Mouse (Mus musculus) erythroid progenitor cell, adult 5-6 weeks (primary cell): ENCODE results near the gene Smim9. TPM values are rescaled to one million over a fixed set of nuclear protein-coding genes. Genes with fewer than 3 reads are reported as not detected.

Experiments used
- ATAC-seq: replicated peaks from 2 replicates; pipeline ENCODE4 v1.8.0; 2016; ENCODE audit warnings: moderate number of reproducible peaks, mild to moderate bottlenecking, moderate TSS enrichment, inconsistent platforms; ENCODE audit not compliant: poor library complexity, low FRiP score, severe bottlenecking
- total RNA-seq, 2 experiments: library from RNA; stranded (forward) in 1 of 2; stranded (reverse) in 1 of 2; fragments of 150-400 nt in 1 of 2; fragments of 186-747, 209-891 nt in 1 of 2; gene quantifications; 2 replicates each; pipeline versions ENCODE4 v1.2.3 to v1.2.4; 2015 to 2017; ENCODE audit warnings: low replicate concordance in 2 of 2

Smim9 gene
- total RNA-seq (2015; ENCODE audit: low replicate concordance) (not detected in 2 replicates), total RNA-seq (2017; ENCODE audit: low replicate concordance) (not detected in 2 replicates)

GRCm38 (mm10) chrX:75163670-75164069 is at the start of gene Smim9:
TSS of gene Smim9 (minus strand) at chrX:75163770.
- ATAC-seq: no peak

- peak; percentile 93 for ATAC-seq
Observed at GRCm38 (mm10) chrX:75155576-75156243, 7.9 kb downstream of the Smim9 start.

DNA sequence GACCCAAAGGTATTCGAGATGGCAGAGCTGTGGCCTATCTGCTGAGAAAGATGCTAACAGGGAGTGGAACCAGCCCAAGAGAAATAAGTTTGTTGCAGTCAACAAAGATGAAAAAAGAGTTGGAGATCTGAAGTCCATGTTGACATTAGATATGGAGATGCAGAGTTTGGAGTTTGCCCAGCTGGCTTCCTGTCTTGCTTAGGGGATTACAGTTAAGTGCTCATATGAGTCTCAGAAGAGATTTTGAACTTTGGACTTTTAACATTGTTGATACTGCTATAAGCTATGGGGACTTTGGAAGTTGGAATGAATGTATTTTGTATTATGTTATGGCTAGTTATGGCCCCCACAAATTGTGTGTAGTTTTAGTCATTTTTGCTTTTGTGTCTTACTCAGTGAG is 11.3 kb downstream of the Smim9 start:
- no peak for ATAC-seq

GRCm38 (mm10) chrX:75150304-75150703 is 13.3 kb downstream of the Smim9 start:
- no peak for ATAC-seq

GRCm38 (mm10) chrX:75148414-75148813 is 15.2 kb downstream of the Smim9 start:
- no peak for ATAC-seq

DNA sequence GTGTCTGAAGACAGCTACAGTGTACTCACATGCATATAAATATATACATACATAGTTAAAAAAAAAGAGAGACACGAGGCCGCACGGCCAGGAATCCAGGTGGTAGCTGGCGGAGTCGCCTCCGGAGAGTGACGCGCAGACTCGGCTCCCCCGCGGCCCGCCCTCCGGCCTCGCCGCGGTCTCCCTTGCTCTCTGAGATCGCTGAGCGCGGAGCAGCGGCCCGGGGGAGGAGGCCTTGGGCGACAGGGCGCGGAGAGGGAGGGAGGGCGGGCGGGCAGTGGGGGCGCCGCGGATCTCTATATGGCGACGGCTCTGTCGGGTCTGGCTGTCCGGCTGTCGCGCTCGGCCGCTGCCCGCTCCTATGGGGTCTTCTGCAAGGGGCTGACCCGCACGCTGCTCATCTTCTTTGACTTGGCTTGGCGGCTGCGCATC is 20.4 kb downstream of the Smim9 start:
- ATAC-seq: peak; percentile 96

GRCm38 (mm10) chrX:75138182-75138581 is 25.4 kb downstream of the Smim9 start:
- ATAC-seq: no peak

- peak; percentile 96 for ATAC-seq
Observed at GRCm38 (mm10) chrX:75137729-75138128, 25.8 kb downstream of the Smim9 start.

GRCm38 (mm10) chrX:75136938-75137337 is 26.6 kb downstream of the Smim9 start:
- ATAC-seq: no peak

- peak; percentile 94 for ATAC-seq
Observed at GRCm38 (mm10) chrX:75130467-75131160, 33.0 kb downstream of the Smim9 start, which contains the start of gene Mpp1. TSS of gene Mpp1 (minus strand) at chrX:75131016.

GRCm38 (mm10) chrX:75129474-75129873 is 34.1 kb downstream of the Smim9 start:
- ATAC-seq: peak; percentile 75

DNA sequence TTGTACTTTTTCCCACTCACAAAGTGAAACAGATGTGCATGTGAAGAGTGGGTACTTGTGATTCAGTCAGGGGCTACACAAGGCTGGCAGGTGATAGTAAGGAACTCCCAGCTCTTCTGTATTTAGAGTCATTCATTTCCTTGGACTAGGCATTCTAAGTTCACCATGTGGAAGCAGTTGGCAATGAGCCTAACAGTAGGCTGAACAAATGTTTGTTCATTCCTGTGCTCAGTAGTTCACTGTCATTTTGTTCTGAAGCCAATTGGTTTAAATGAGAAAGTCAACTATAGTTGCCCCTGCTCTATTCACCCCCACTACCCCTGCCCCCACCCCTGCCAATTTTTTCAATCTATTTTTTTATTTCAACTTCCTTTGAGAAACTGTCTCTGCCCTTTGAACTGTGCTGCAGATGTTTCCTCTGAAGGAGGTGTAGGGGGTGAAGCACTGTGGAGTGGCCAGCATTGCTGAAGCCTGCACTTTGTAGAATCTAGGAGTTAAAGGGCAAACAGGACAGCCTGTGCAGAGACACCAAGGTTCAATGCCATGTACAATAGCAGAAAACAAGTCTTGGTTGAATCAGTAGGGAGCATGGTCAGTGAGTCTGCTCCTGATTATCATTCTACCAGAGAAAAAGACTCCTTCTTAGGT is 35.1 kb downstream of the Smim9 start:
- no peak for ATAC-seq

GRCm38 (mm10) chrX:75126893-75127292 is 36.7 kb downstream of the Smim9 start:
- no peak for ATAC-seq

- no peak for ATAC-seq
Observed at GRCm38 (mm10) chrX:75125606-75126005, 38.0 kb downstream of the Smim9 start.

DNA sequence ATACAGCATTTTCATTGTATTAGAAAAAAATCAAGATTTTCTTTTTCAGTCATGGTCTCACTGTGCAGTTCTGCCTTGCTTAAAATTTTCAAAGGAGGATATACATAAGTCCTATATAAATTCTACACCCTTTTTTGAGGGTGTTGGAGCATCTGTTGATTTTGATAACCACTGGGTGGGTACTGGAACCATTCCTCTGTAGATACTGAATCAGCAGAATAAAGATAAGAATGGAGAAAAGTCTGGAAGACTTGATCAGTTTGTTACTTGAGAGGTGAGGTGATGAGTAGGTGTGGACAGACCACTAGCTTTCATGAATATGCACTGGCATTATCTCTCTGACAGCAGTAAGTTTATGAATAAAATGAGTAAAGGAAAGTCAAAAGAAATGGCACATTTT is 48.0 kb downstream of the Smim9 start:
- ATAC-seq: peak; percentile 92

DNA sequence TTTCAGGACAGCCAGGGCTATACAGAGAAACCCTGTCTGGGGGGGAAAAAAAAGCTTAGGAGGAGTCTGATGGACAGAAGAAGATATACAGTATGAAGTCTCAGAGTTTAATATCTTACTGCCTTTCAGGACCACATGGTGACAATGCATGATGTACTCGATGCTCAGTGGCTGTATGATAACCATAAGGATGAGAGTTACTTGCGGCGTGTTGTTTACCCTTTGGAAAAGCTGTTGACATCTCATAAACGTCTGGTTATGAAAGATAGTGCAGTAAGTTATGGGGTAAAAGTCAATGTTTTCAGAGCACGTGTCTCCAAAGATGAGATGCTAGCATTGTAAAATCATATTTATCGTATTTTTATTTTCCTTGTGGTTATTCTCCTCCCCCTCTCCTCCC is 61.3 kb downstream of the Smim9 start:
- peak; percentile 70 for ATAC-seq

DNA sequence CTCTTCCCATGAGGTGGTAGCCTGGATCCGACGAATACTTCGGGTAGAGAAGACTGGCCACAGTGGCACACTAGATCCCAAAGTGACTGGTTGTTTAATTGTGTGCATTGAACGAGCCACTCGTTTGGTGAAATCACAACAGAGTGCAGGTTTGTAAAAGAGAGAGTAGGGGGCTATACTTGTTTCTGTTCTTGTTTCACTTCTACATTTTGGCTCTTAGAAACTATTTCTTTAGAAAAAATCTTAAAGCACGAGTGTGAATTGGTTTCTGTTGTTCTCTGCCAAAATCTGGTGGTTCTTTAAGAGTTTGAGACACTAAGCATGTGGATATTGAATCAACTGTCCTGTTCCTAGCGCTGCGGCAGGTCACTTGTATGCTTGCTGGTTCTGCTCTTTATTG is 64.8 kb downstream of the Smim9 start:
- no peak for ATAC-seq

- ATAC-seq: peak; percentile 28
Observed at GRCm38 (mm10) chrX:75096163-75096770, 67.3 kb downstream of the Smim9 start.
